ENCODE assay signal across 10 mouse cellular contexts in genomic region chr10:127879155-127879688, GRCm38 (mm10). TPM values are rescaled to one million over a fixed set of nuclear protein-coding genes. Genes with fewer than 3 reads are reported as not detected.
DNase-seq lines count a peak whose midpoint lies in the region; ATAC-seq and TF ChIP-seq lines count a peak whose summit lies in the region.
"Had no signal": no experiment of that assay in that cellular context is flagged by ENCODE, and none has a peak within 500 bp of the region (broad histone marks: within the 10 kb centered on the region; RNA-seq: fewer than 3 reads in every experiment).

No protein-coding gene starts in this region.

- H3K36me3 ChIP-seq in liver, adult 2 months (ENCODE audit: control insufficient read depth, insufficient read depth, low read length) = peaks cover 9% of the 10 kb centered on the region
- no peaks in the 10 kb centered on the region for H3K36me3 ChIP-seq in stomach, postnatal 0 days (ENCODE audit: control insufficient read depth, insufficient read depth, low read length)
- no peaks in the 10 kb centered on the region for H3K36me3 ChIP-seq in forebrain, embryonic 12.5 days (replicated peaks)

- H3K9ac ChIP-seq in liver, adult 2 months (ENCODE audit: low read depth, low read length) = peak overlapping the region; percentile 80
- no peak overlapping the region for H3K9ac ChIP-seq in stomach, postnatal 0 days (ENCODE audit: low read length)
- H3K9ac ChIP-seq in forebrain, embryonic 12.5 days = no peak overlapping the region

- H3K27ac ChIP-seq in liver, adult 2 months (replicated peaks; ENCODE audit: insufficient read depth, low read depth, low read length) = peak overlapping the region; percentile 95
- H3K27ac ChIP-seq in stomach, postnatal 0 days (replicated peaks) = no peak overlapping the region; the same call in 1 of the 2 replicates
- no peak overlapping the region for H3K27ac ChIP-seq in forebrain, embryonic 12.5 days

- H3K4me1 ChIP-seq in liver, adult 2 months (ENCODE audit: control insufficient read depth, insufficient read depth, low read length) = peaks cover 45% of the 10 kb centered on the region
- 0 out of 2 replicates have a peak, but pooled peaks cover 2% of the 10 kb centered on the region for H3K4me1 ChIP-seq in stomach, postnatal 0 days (replicated peaks; ENCODE audit: control insufficient read depth, insufficient read depth)
- no peaks in the 10 kb centered on the region for H3K4me1 ChIP-seq in forebrain, embryonic 12.5 days

- H3K9me3 ChIP-seq in stomach, postnatal 0 days (ENCODE audit: control insufficient read depth, low read length) = no peaks in the 10 kb centered on the region
- H3K9me3 ChIP-seq in forebrain, embryonic 12.5 days = no peaks in the 10 kb centered on the region

- peak; percentile 71; the same call in 1 of the 2 replicates for TF ChIP-seq POLR2A in liver, adult 2 months (IDR thresholded peaks at IDR 0.05; ENCODE audit: extremely low read depth, insufficient read depth, low read length)

- TF ChIP-seq EP300 in stomach, postnatal 0 days (optimal IDR thresholded peaks at IDR 0.05) = no peak

- H3K79me2 ChIP-seq in liver, adult 2 months (ENCODE audit: control insufficient read depth, insufficient read depth, low read length) = no peaks in the 10 kb centered on the region

- no peak for TF ChIP-seq CTCF in liver, adult 2 months (IDR thresholded peaks at IDR 0.05; ENCODE audit: low read depth, low read length)
- TF ChIP-seq CTCF in stomach, postnatal 0 days (IDR thresholded peaks at IDR 0.05; ENCODE audit: low read depth) = no peak

- H3K4me3 ChIP-seq in liver, adult 2 months (ENCODE audit: insufficient read depth, low read depth, low read length) = peak overlapping the region; percentile 36
- no peak overlapping the region for H3K4me3 ChIP-seq in stomach, postnatal 0 days (ENCODE audit: low read depth, low read length)
- H3K4me3 ChIP-seq in forebrain, embryonic 12.5 days (replicated peaks) = no peak overlapping the region

- peak; percentile 42; the same call in 1 of the 2 replicates for ATAC-seq in granulocyte monocyte progenitor cell, adult 5-6 weeks (replicated peaks; ENCODE audit: poor library complexity, severe bottlenecking)
- ATAC-seq in stomach, postnatal 0 days (ENCODE audit: low FRiP score, low TSS enrichment) = peak; percentile 67
- no peak for ATAC-seq in forebrain, embryonic 12.5 days (ENCODE audit: low FRiP score)

- peak; percentile 14 to 18 for DNase-seq in right cerebral cortex, adult 2 months (ENCODE audit: low spot score in 2 of 2)
- DNase-seq in right cerebral cortex, postnatal 4 days = no peak
- DNase-seq in liver, adult 2 months (ENCODE audit: extremely low read depth, low read depth, low spot score) = peak; percentile 98
- DNase-seq in stomach, postnatal 0 days (ENCODE audit: low spot score) = peak; percentile 59
- DNase-seq in gastrocnemius, postnatal 25 days = no peak
- DNase-seq in heart, adult 8-10 months (ENCODE audit: low spot score) = no peak

- no peak overlapping the region for H3K4me2 ChIP-seq in stomach, postnatal 0 days (replicated peaks; ENCODE audit: low read depth)
- H3K4me2 ChIP-seq in forebrain, embryonic 12.5 days = no peak overlapping the region

- no peaks in the 10 kb centered on the region for H3K27me3 ChIP-seq in liver, adult 2 months (ENCODE audit: control insufficient read depth, insufficient read depth, low read length)
- no peaks in the 10 kb centered on the region for H3K27me3 ChIP-seq in stomach, postnatal 0 days (ENCODE audit: control insufficient read depth, insufficient read depth, low read length)
- no peaks in the 10 kb centered on the region for H3K27me3 ChIP-seq in forebrain, embryonic 12.5 days

- whole genome bisulfite sequencing in liver, adult 2 months = 24% methylated on average over 3 of the region's 3 CpGs
- WGBS in stomach, postnatal 0 days = 59% methylated on average over 3 of the region's 3 CpGs
- WGBS in forebrain, embryonic 12.5 days = 85% methylated on average over 3 of the region's 3 CpGs

RNA-seq across cellular contexts. Expression of gene Rdh7, which starts 9.4 kb away (rescaled TPM):
- not detected in 2 replicates for total RNA-seq in granulocyte monocyte progenitor cell, adult 5-6 weeks (2014; fragmentation: Nextera tagmentation)
- not detected in 2 replicates for total RNA-seq in granulocyte monocyte progenitor cell, adult 5-6 weeks (2017)
- 1,124 and 1,219 TPM in 2 replicates for total RNA-seq in liver, adult 2 months (2014; rRNA removed)
- 1,436 and 1,472 TPM in 2 replicates for polyA plus RNA-seq in liver, adult 2 months (2012; rRNA removed)
- 1.9 and 2.1 TPM in 2 replicates for polyA plus RNA-seq in stomach, postnatal 0 days (2015; fragmentation: Nextera tagmentation; extraction: Ambion mirVana)
- total RNA-seq in gastrocnemius, postnatal 25 days (2021) = not detected
- under 1 TPM in 1 of 4 experiments, not detected in 3; 0.19 TPM for total RNA-seq in heart, adult 8-10 months (2022)
- not detected in 2 replicates for polyA plus RNA-seq in forebrain, embryonic 12.5 days (2016; fragmentation: Nextera tagmentation; extraction: Ambion mirVana)
- polyA plus RNA-seq: cortical plate, adult 2 months had no signal

RNA-seq across cellular contexts. Expression of gene Rdh16f2, which starts 12.9 kb away (rescaled TPM):
- total RNA-seq in granulocyte monocyte progenitor cell, adult 5-6 weeks (2014; fragmentation: Nextera tagmentation) = not detected in 2 replicates
- not detected in 2 replicates for total RNA-seq in granulocyte monocyte progenitor cell, adult 5-6 weeks (2017)
- total RNA-seq in liver, adult 2 months (2014; rRNA removed) = 282 and 329 TPM in 2 replicates
- polyA plus RNA-seq in liver, adult 2 months (2012; rRNA removed) = 281 and 297 TPM in 2 replicates
- polyA plus RNA-seq in stomach, postnatal 0 days (2015; fragmentation: Nextera tagmentation; extraction: Ambion mirVana) = not detected in 2 replicates
- total RNA-seq in gastrocnemius, postnatal 25 days (2021) = not detected
- not detected for total RNA-seq in heart, adult 8-10 months (2022)
- not detected in 2 replicates for polyA plus RNA-seq in forebrain, embryonic 12.5 days (2016; fragmentation: Nextera tagmentation; extraction: Ambion mirVana)
- polyA plus RNA-seq: cortical plate, adult 2 months had no signal

RNA-seq across cellular contexts. Expression of gene Sdr9c7, which starts 19.1 kb away (rescaled TPM):
- total RNA-seq in granulocyte monocyte progenitor cell, adult 5-6 weeks (2014; fragmentation: Nextera tagmentation) = not detected in 2 replicates
- total RNA-seq in granulocyte monocyte progenitor cell, adult 5-6 weeks (2017) = not detected in 2 replicates
- 25.6 and 26.9 TPM in 2 replicates for total RNA-seq in liver, adult 2 months (2014; rRNA removed)
- polyA plus RNA-seq in liver, adult 2 months (2012; rRNA removed) = 20.4 and 36.7 TPM in 2 replicates
- 24.6 and 24.7 TPM in 2 replicates for polyA plus RNA-seq in stomach, postnatal 0 days (2015; fragmentation: Nextera tagmentation; extraction: Ambion mirVana)
- not detected for total RNA-seq in gastrocnemius, postnatal 25 days (2021)
- total RNA-seq in heart, adult 8-10 months (2022) = not detected
- polyA plus RNA-seq in forebrain, embryonic 12.5 days (2016; fragmentation: Nextera tagmentation; extraction: Ambion mirVana) = not detected in 2 replicates

RNA-seq across cellular contexts. Expression of gene Rdh19, which starts 29.5 kb away (rescaled TPM):
- total RNA-seq in granulocyte monocyte progenitor cell, adult 5-6 weeks (2014; fragmentation: Nextera tagmentation) = not detected in 2 replicates
- total RNA-seq in granulocyte monocyte progenitor cell, adult 5-6 weeks (2017) = not detected in 2 replicates
- not detected in 2 replicates for total RNA-seq in liver, adult 2 months (2014; rRNA removed)
- polyA plus RNA-seq in liver, adult 2 months (2012; rRNA removed) = 0.05 TPM in 1 of 2 replicates, not detected in the other
- not detected in 2 replicates for polyA plus RNA-seq in stomach, postnatal 0 days (2015; fragmentation: Nextera tagmentation; extraction: Ambion mirVana)
- not detected for total RNA-seq in gastrocnemius, postnatal 25 days (2021)
- total RNA-seq in heart, adult 8-10 months (2022) = not detected
- polyA plus RNA-seq in forebrain, embryonic 12.5 days (2016; fragmentation: Nextera tagmentation; extraction: Ambion mirVana) = not detected in 2 replicates
- polyA plus RNA-seq: cortical plate, adult 2 months; large intestine, adult 2 months had no signal

Comparison
In these comparisons a context has a peak if more than half of its experiments do, and no peak if none do; other contexts are left out.
1. DNase-seq: peak in right cerebral cortex, adult 2 months (2 of 2), liver, adult 2 months (single experiment) and stomach, postnatal 0 days (single experiment); none in right cerebral cortex, postnatal 4 days (single experiment), gastrocnemius, postnatal 25 days (single experiment) and heart, adult 8-10 months (single experiment).
2. RNA of gene Rdh7, which starts 9.4 kb away (total RNA-seq): 1,124 to 1,219 TPM in liver, adult 2 months; 0.19 TPM in heart, adult 8-10 months, not detected in granulocyte monocyte progenitor cell, adult 5-6 weeks and not detected in gastrocnemius, postnatal 25 days; every median in the first group is over 100 times any median in the second.
3. RNA of gene Rdh16f2, which starts 12.9 kb away (total RNA-seq): 282 to 329 TPM in liver, adult 2 months; not detected in granulocyte monocyte progenitor cell, adult 5-6 weeks, not detected in gastrocnemius, postnatal 25 days and not detected in heart, adult 8-10 months; every median in the first group is over 100 times any median in the second.
4. RNA of gene Sdr9c7, which starts 19.1 kb away (total RNA-seq): 25.6 to 26.9 TPM in liver, adult 2 months; not detected in granulocyte monocyte progenitor cell, adult 5-6 weeks, not detected in gastrocnemius, postnatal 25 days and not detected in heart, adult 8-10 months; every median in the first group is over 10 times any median in the second.